Mouse (Mus musculus) monocyte, adult 5-6 weeks (primary cell): ENCODE measurements around the gene Hlcs. TPM values are rescaled to one million over a fixed set of nuclear protein-coding genes. Genes with fewer than 3 reads are reported as not detected.
A peak's percentile ranks its signal among the peaks of the same experiment; 100 is the strongest.

Experiments used
- ATAC-seq: fragments of 153-309, 156-312 bp; replicated peaks from 2 replicates; pipeline ENCODE4 v1.8.0; 2017; ENCODE audit warnings: mild to moderate bottlenecking; ENCODE audit not compliant: low TSS enrichment, insufficient number of reproducible peaks, severe bottlenecking, poor library complexity, low FRiP score
- total RNA-seq: library from RNA; stranded (forward); fragments of 200-1000, 200-491, 200-594 nt; gene quantifications from 3 replicates; pipeline ENCODE4 v1.2.3, GENCODE M21; 2017

Gene Hlcs
- total RNA-seq, 1 experiment from 2014 or later = 41.3 TPM

DNA sequence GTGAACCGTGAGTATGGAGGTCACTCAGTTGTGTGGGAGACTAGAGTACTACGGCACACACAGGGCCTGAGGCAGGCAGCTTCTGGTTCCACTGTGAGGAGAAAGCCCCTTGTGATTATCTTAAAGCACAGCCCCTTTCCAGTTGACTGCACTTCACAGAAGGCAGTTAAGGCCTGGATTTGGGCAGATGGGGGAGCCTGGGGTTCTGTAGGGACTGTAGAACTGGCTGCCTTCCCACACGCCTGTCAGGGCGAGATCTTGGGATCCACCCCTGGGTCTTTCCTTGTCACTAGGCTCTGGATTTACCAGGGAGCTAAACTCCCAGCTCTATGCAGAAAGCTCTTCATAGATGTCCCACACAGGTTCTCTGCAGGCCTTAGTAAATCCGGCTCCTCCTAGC, 17.1 kb upstream of the Hlcs start:
- no peak for ATAC-seq

DNA sequence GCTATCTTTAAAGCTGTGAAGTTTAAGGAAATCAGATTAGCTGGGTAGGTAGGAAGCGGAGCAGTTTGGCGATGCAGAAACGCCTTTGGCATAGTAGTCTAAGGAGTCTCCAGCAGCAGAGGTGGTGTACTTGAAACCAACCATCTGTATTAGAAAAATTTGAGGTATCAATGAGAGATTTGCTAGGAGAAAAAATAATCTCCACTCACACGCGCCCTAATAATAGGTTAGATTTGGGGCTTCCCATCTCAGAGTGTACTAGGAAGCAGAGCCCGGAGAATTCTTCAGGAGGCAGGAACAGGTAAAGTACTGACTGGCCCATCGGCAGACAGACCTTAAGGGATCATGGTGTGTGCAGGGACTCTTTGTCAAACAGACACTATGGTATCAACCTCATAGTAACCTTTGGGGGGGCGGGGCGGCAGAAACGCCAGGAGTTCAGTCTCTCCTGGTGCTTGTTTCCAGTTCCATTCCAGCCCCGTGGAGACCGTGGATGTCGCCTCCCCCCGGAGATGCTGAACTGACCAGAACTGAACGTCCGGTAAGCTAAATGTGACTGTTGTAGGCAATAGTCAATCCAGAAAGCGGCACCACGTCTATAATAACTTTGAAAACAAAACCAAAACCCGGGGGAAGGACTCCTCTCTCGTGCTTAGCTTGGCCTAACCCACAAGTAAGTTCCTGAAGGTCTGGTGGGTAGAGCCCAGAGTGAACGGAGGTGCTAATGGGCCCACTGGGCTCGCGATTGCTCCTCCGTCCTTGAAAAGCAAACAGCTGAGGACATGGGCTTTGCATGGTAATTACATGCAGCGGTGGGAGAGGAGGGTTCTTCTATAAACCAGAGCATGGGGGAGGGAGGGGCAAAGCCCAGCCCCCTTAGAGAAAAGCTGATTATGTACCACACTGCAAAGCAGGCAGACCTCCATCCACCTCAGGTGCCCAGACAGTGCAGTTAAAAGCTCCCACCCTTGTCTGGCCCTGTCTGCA, 15.8 kb upstream of the Hlcs start:
- ATAC-seq = 0 out of 2 replicates have a peak, but pooled peaks have one; percentile 21

DNA sequence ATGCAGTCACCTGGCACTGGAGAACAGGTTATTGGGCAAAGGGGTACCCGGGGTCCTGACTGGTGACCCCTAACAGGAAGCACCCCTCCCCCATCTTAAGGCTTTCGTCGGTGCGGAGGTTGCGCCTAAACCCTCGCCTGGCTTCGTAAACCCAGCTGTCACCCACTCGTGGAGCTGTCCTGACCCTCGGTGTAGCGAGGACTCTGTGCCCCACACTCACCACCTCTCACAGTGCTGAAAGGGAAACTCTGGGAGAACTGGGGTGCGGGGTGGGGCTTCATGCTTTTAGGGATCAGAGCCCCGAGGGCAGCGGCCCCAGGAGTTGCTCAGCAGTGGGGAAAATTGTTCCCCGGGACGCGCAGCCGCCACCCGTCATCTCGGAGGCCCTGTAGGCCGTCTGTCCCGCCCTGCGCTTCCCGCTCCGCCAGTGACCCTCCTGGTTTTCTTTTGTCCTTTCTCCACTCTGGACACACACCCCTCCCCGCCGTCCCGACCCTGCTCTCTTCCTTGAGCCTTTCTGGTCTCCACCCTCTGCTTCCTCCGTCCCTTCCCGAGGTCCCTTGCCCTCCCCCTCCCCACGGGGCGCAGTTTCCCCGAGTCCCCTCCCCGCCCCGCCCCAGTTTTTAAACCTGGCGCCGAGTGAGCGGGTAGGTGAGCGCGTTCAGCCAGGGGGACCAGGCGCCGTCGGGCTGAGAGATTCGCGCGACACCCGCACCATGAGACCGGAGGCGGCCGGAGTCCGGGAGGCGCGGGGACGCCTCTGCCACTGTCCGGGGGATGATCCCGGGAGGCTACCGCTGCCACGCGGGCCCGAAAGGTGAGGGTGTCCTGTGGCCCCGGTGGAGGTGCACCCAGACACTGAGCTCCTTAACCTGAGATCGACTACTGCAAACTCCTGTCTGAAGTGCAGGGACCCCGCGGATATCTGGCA, 14.7 kb upstream of the Hlcs start, which contains the start of gene Ripply3:
Ripply3 (plus strand) TSS at position 640 of the 931 bp plus-strand sequence.
- ATAC-seq = 0 out of 2 replicates have a peak, but pooled peaks have one; percentile 25

DNA sequence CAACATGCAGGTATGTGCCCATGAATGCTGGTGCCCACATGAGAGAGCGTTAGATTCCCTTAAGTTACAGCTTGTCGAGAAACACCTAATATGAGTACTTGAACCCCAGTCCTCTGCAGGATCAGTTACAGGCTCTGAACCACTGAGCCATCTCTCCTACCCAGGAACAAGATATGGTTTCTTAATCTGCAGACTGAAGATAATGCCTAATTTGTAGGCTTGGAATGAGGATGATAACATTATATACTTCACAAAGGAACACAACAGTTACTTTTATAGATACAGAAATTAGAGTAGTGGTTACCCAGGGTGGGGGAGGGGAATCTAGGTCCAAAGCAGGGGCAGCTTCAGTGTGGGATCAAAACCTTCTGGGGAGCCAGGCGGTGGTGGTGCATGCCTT, 12.6 kb upstream of the Hlcs start:
- no peak for ATAC-seq

DNA sequence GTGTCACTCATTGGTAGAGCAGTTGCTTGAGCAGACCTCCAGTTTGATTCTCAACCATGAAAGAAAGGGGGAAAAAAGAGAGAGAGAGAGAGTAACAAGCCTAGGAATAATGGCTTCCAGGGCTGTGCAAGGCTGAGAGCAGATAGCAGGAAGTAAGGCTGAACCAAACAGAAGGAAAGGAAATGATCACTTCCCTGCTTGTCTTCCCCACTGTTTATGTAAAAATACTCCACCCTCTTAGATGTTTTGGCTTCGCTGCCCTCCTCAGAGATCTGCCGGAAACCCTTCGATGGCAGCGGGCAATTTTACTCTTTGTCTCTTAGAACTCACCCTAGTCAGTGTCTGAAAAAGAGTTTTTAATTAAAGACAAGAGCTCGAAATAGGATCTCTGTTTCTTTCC, 10.3 kb upstream of the Hlcs start:
- no peak for ATAC-seq

DNA sequence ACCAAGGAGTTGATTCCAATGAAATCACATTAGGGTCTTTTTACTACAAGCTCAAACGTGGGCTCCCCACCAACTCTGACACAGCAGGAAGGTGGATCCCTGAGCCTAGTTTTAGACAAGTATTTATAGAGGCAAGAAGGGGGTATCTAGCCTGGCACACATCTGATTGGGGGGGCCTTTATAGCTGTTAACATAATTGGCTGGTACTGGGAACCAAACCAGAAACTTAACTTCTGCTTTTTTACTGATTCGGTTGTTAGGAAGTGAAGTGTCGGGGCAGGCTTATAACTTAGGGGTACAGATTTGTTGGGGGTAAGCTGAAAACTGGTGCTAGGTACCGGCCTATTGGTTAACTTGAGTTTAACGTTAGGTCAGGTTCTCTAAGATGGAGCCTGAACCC, 6.9 kb upstream of the Hlcs start:
- no peak for ATAC-seq

DNA sequence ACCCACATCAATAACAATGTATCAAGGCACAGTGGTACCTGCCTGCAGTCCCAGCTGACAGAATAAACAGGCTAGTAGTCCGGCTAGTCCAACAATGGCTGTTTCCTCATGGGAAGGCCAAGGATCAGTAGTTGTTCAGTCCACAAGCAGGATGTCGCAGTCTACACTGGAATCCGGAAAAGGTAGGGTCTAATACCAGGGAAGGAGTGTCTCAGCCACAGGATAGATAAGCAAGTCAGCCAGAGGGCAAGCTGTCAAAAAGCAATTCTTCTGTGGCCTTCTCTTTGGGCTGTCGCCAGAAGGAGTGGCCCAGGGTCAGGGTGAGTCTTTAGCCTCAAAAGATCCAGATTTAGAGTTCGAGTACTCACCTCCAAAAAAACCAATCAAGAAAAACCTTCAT, 4.4 kb upstream of the Hlcs start:
- no peak for ATAC-seq

DNA sequence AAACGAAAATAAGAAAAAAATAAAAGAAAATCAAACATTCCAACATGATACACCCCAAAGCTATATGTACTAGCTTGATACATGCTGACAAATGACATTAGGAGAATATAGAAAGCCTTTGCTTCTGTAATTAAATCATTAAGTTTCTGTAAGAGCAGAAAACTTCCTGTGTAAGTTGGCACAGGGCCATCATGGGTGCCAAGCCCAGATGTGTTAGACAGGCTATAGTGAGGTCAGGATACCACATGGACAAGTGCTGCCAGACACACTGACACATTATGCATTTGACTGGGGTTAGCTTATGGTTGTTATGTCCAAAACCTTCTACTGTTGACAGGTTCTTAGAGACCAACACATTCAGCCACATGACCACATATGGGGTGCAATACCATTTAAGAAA, 1.8 kb upstream of the Hlcs start:
- no peak for ATAC-seq

DNA sequence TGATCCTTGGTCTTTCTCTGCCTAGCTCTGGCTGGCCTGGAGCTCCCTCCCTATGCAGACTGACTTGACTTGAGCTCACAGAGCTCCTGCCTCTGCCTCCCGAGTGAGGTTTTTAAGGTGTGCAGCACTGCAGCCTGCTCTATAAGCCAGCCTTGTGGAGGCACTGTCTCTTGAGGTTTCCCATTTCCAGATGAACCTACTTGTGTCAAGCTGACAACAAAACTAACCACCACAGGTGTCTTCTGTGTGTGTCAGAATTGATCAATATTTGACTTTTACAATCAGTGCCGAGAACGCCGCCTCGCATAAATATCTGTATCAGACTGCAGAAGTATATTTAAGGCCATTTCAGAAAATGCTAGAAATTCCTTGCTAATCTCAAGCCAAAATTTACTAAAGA, 1.3 kb upstream of the Hlcs start:
- ATAC-seq = no peak

DNA sequence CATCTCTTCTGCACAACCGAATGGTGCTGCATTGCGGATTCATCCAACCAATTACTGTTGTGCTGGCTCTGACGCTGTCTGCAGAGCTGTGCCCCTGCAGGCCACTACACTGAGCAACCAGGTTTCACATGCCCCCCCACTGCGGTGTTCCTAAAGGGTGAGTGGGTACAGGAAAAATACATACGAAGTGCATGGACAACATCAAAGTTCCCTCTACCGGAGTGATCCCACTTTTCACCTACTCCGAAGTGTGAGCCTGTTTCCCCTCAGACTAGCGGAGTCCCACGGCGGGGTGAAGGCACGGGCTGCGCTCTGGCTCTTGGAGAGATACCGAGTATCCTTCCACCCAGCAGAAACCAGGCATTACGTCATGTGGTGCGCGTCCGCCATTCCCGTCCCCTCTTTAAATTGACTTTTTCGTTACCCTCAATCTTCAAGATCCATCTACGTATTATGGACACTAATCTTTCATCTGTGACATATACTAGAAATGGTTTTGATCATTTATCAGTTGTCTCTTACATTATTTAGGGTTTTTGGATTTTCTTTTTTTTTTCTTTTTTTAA, 625 bp downstream of the Hlcs start:
- ATAC-seq = peak; percentile 72

DNA sequence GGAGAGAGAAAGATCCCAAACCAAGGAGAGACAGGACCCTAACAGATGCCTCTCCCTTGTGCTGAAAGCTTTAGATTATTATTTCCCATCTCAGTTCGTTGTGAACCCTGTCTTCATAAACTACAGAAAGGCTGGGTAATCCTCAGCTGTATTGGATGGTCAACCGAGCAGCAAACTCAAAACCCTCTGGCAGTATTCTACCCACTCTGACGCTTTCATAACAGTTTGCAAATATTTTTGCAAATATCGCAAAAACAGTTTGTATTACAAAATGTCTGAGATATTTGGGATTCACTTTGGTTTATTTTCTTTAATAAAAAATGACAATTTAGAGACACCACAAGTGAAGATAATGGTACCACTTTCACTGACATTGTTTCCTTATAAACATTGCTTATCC, 1.4 kb downstream of the Hlcs start:
- ATAC-seq = no peak

DNA sequence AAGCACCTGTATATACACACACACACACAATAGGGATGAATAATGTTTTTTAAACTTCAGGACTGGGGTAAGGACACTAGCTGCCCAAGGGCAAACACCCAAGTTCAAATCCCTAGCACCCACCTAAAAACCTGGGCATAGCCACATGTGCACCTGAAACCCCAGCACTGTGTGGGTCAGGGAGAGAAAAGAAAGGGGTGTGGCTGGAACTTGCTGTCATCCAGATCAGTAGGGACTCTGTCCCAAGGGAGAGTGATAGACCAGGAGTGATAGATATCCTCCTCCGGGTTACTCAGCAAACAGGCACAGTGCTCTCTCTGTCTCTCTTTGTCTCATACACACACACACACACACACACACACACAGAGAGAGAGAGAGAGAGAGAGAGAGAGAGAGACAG, 2.0 kb downstream of the Hlcs start:
- no peak for ATAC-seq

DNA sequence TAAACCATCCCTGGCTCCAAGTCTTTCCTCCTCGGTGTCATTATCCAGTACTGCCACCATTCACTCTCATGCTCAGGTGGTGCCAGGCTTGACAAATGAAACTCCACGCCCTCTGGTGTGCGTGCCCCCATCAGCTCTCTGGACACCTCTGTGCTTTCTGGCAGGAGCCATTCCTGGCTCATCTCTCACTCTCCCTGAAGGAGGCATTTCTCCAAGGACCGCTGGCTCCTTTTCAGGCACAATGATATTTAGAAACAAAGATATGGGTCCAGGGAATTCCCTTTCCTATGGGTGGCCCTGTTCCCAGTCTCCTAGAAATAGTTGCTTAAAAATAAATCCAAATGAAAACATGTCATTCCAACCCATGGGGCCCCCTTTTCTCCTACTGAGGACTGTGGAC, 4.3 kb downstream of the Hlcs start:
- ATAC-seq = no peak

DNA sequence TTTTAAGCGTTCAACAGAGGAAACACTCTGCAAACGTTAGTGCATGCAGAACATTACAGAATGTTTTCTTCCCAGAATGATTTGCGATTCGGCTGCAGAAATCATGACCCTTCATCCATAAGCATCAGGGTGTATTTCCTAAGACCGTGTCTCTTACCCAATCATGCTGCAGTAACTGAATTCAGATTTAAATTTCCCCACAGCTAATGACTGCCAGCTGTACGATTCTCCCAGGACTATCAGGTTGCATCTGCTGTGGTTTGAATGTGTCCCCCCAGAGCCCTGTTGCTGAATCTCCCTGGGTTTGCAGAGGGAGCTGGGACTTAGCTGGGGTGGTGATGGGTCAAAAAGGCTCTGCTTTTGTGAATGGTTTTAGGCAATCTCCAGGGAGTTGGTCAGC, 5.4 kb downstream of the Hlcs start:
- no peak for ATAC-seq

DNA sequence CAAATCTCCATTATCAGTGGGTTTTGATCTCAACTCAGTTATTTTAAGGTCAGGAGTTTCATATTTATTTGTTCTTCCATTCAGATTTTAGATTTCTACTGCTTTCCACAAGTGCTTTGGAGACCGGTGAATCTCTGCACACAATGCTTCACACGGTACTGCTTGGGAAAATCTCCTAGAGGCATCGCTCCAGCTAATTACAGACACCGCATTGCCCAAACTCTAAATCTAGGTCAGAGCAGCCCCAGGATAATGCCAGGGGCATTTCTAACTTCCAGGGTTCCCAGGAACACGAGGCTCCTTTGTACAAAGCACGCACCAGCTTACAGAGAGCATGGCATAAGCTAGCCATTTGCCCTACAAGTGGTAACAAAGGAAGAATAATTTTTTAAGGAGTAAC, 5.8 kb downstream of the Hlcs start:
- no peak for ATAC-seq

DNA sequence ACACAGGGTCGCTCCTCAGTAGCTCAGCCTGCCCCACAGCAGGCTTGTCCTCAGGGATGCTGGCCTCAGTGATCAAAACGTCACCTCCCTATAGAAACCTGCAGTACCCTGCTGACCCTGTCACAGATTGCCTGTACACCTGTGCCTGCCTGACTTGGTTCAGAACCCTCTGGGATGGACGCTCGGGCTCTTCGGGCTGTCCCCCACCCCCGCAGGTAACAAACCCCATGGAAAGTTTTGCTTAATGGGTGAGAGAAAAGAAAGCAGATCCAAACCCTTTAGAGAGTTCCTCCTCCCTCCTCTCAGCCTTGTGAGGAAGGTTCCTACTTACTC, 10.2 kb downstream of the Hlcs start:
- ATAC-seq = no peak

DNA sequence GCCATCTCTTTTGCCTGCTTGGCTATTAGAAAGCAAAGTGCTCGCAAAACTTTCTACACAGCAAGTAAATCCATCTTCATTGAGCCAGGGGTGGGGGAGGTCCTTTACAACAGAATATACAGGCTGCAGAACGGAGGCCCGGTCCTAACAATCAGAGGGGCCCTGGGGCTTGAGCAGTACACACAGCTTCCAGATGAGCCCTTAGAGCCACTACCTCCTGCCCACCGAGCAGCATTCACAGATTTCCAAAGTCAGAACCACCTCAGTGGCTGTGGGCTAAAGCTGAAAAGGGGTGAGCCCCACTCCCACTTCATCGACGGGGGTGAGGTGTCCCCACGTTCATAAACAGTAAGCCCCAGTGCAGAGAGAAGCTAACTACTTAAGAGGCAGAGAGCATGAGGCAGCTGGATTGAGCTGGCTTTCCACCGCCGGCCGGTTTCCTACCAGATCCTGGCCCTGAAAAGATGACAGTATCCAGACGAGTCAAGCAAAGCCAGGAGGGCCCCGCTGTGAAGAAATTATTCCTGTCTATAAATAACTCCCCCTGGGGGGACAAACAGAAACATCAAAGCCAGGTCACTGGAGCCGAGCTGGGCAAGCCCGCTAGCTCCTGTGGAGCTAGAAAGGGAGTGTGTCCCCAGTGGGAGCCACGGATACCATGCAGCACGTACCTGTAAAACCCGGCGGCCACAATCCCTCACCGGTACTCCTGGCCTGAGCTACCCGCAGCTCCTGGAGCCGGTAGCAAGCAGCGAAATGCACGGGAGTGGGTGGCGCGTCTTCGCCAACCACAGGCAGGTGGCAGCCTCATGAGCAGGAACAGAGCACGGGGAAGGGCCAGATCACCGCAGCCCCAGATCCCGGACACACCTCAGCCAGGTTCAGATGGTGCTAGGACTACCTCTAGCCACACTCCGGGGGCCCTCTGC, 10.8 kb downstream of the Hlcs start:
- ATAC-seq = no peak

DNA sequence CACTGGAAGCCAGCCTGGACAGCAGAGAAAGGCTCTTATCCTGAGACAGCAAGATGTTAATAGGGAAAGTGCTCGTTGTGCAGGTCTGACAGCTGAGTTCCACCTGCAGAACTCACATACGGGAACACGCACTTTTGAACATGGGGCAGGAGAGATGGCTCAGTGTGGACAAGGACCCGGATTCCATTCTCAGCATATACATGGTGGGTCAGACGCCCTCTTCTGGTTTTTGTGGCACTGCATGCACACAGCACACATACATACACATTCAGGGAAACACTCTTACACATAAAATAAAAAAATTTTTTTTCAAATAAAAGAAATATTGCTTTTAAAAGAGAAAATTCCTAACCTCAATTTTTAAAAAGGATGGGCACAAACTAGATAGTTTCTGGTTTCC, 11.7 kb downstream of the Hlcs start:
- no peak for ATAC-seq
